Mouse (Mus musculus) liver, postnatal 0 days (tissue): ENCODE data around the gene Gng8.

Source experiments
- CTCF ChIP-seq: sonication (generic); IDR thresholded peaks from 2 replicates; pipeline ENCODE4 v1.5.1; 2016; ENCODE audit warnings: antibody characterized with exemption, low read depth
- EP300 ChIP-seq: IDR thresholded peaks from 2 replicates; pipeline ENCODE4 v1.6.1; 2016; ENCODE audit warnings: antibody characterized with exemption, low read depth, mild to moderate bottlenecking

DNA sequence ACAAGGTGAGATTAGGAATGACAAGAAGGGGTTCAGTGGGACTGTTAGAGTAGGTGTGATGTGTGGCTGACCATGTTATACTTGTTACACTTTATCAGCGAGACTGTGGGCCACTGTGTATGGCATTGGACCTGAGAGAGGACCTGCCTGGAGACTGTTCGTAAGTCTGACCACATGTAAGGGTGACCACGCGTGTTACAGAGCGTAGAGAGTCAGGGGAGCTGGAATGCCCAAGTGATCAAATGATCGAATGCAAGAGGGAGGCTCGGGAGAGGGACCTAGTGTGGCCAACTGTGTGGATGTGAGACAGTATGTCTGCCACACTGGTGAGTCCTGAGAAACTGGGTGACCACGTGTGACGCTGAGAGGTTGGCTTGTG lies 755 bp downstream of the Gng8 start:
- TF ChIP-seq CTCF (no peak), EP300 (no peak)
